Mouse (Mus musculus) limb, embryonic 14.5 days (tissue): ENCODE results near the gene Agbl3. TPM values are rescaled to one million over a fixed set of nuclear protein-coding genes. Genes with fewer than 3 reads are reported as not detected.

ENCODE experiments used
- ATAC-seq: fragments of 200-750 bp; cut with Nextera tagmentation; 2 replicates; pipeline ENCODE4 v1.8.0; 2017; ENCODE audit warnings: low read depth, moderate number of reproducible peaks, moderate TSS enrichment; ENCODE audit not compliant: low FRiP score
- DNase-seq: peaks from one replicate; pipeline ENCODE4 v3.0.0-alpha.2; 2015; ENCODE audit warnings: low spot score
- H3K27ac ChIP-seq: fragments of 300-500 bp; sonication (generic); replicated peaks from 2 replicates; pipeline ENCODE4 v1.5.1; 2014; ENCODE audit warnings: low read depth, mild to moderate bottlenecking, low read length, moderate library complexity, mixed read lengths
- H3K27me3 ChIP-seq: fragments of 300-500 bp; sonication (generic); 2 replicates; pipeline ENCODE4 v1.6.1; 2014; ENCODE audit warnings: low read length, mixed read lengths; ENCODE audit not compliant: control insufficient read depth, insufficient read depth
- H3K36me3 ChIP-seq: fragments of 300-500 bp; sonication (generic); 2 replicates; pipeline ENCODE4 v1.6.1; 2014; ENCODE audit warnings: mild to moderate bottlenecking, low read length, moderate library complexity, mixed read lengths; ENCODE audit not compliant: control insufficient read depth, insufficient read depth
- H3K4me1 ChIP-seq: fragments of 300-500 bp; sonication (generic); 2 replicates; pipeline ENCODE4 v1.6.1; 2014; ENCODE audit warnings: antibody characterized with exemption, low read length, mixed read lengths; ENCODE audit not compliant: control insufficient read depth, insufficient read depth
- H3K4me2 ChIP-seq: fragments of 300-500 bp; sonication (generic); replicated peaks from 2 replicates; pipeline ENCODE4 v1.6.1; 2014; ENCODE audit warnings: low read depth, mild to moderate bottlenecking, low read length, moderate library complexity; ENCODE audit not compliant: severe bottlenecking
- H3K4me3 ChIP-seq: fragments of 300-500 bp; sonication (generic); replicated peaks from 2 replicates; pipeline ENCODE4 v1.5.1; 2014; ENCODE audit warnings: low read length
- H3K9ac ChIP-seq: fragments of 300-500 bp; sonication (generic); 2 replicates; pipeline ENCODE4 v1.6.1; 2014; ENCODE audit warnings: mild to moderate bottlenecking, low read depth, low read length, moderate library complexity; ENCODE audit not compliant: severe bottlenecking
- H3K9me3 ChIP-seq: fragments of 300-500 bp; sonication (generic); 2 replicates; pipeline ENCODE4 v1.6.1; 2016; ENCODE audit warnings: low read length; ENCODE audit not compliant: control insufficient read depth
- POLR2A ChIP-seq: fragments of 200-500 bp; IDR thresholded peaks from 2 replicates; pipeline ENCODE4 v1.8.0; 2012; ENCODE audit warnings: inconsistent platforms, mild to moderate bottlenecking, moderate library complexity, borderline replicate concordance; ENCODE audit not compliant: insufficient read depth, insufficient read length; ENCODE audit errors: extremely low read depth
- WGBS: fragments of 180-500 bp; shearing (Covaris S2); extraction: QIAGEN DNeasy Blood & Tissue Kit; methylation state at CpG from one replicate; pipeline ENCODE4 v1.1.7; 2014; 5-methylcytosine and 5-hydroxymethylcytosine counted together
- polyA plus RNA-seq, 2 experiments: library from polyadenylated mRNA; depleted of rRNA in 1 of 2; stranded (reverse) in 1 of 2; unstranded in 1 of 2; fragments of >200 nt; fragmentation: Nextera tagmentation in 1 of 2; extraction: Ambion mirVana in 1 of 2; gene quantifications; 2 replicates each; pipeline versions ENCODE4 v1.2.1 to v1.2.3; 2012 to 2014

Agbl3 gene
- polyA plus RNA-seq, 2 experiments = 8.2 to 11.3 TPM

GRCm38 (mm10) chr6:34782493-34782892, 2.3 kb downstream of the Agbl3 start:
- no peak overlapping the region for H3K4me2 ChIP-seq
- no peak for TF ChIP-seq POLR2A
- DNase-seq (no peak), ATAC-seq (no peak)
- H3K27me3 ChIP-seq = no peaks in the 10 kb centered on the region
- WGBS = 82% methylated on average over 1 of the region's 1 CpGs
- no peaks in the 10 kb centered on the region for H3K9me3 ChIP-seq
- H3K36me3 ChIP-seq = peaks cover 5% of the 10 kb centered on the region; the same call in 1 of the 2 replicates
- no peaks in the 10 kb centered on the region for H3K4me1 ChIP-seq
- H3K9ac ChIP-seq = no peak overlapping the region
- no peak overlapping the region for H3K4me3 ChIP-seq
- no peak overlapping the region for H3K27ac ChIP-seq

- no peaks in the 10 kb centered on the region for H3K9me3 ChIP-seq
- no peaks in the 10 kb centered on the region for H3K27me3 ChIP-seq
- H3K9ac ChIP-seq = no peak overlapping the region
- no peaks in the 10 kb centered on the region for H3K4me1 ChIP-seq
- H3K4me3 ChIP-seq = no peak overlapping the region
- H3K27ac ChIP-seq = no peak overlapping the region
- no peak overlapping the region for H3K4me2 ChIP-seq
- DNase-seq (no peak), ATAC-seq (no peak)
- 70% methylated on average over 3 of the region's 3 CpGs for WGBS
- no peaks in the 10 kb centered on the region for H3K36me3 ChIP-seq
- TF ChIP-seq POLR2A = no peak
These were observed 16.6 kb downstream of the Agbl3 start for GRCm38 (mm10) chr6:34796881-34797280.

DNA sequence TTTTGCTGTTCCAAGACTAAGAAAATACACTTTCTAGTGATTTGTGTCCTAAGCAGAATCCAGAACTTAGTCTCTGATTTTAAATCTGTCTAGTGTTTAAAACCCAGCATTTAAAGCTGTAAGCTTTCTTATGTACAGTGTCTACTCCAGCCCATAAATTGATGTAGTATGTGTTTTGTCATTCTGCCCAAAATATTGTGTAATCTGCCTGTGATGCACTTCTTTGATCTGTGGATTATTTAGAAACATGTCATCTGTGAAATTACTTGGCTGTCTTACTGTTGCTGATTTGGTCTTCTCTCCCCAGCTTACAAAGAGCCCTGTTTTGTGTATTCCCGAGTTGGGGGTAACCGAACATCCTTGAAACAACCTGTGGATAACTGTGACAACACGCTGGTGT, 17.7 kb downstream of the Agbl3 start:
- 68% methylated on average over 3 of the region's 3 CpGs for WGBS
- H3K27me3 ChIP-seq = no peaks in the 10 kb centered on the region
- no peak overlapping the region for H3K4me2 ChIP-seq
- no peaks in the 10 kb centered on the region for H3K9me3 ChIP-seq
- no peaks in the 10 kb centered on the region for H3K4me1 ChIP-seq
- H3K27ac ChIP-seq = no peak overlapping the region
- no peak overlapping the region for H3K9ac ChIP-seq
- no peak overlapping the region for H3K4me3 ChIP-seq
- no peak for TF ChIP-seq POLR2A
- H3K36me3 ChIP-seq = no peaks in the 10 kb centered on the region
- DNase-seq = no peak
- no peak for ATAC-seq

GRCm38 (mm10) chr6:34805582-34805981, 25.4 kb downstream of the Agbl3 start:
- WGBS = 75% methylated on average over 2 of the region's 2 CpGs
- H3K4me3 ChIP-seq = no peak overlapping the region
- no peaks in the 10 kb centered on the region for H3K27me3 ChIP-seq
- TF ChIP-seq POLR2A = no peak
- no peaks in the 10 kb centered on the region for H3K4me1 ChIP-seq
- DNase-seq = no peak
- no peak overlapping the region for H3K4me2 ChIP-seq
- H3K27ac ChIP-seq = no peak overlapping the region
- no peaks in the 10 kb centered on the region for H3K36me3 ChIP-seq
- no peak overlapping the region for H3K9ac ChIP-seq
- no peak for ATAC-seq
- H3K9me3 ChIP-seq = no peaks in the 10 kb centered on the region

- no peak for TF ChIP-seq POLR2A
- WGBS = 90% methylated on average over 4 of the region's 4 CpGs
- no peak for DNase-seq
These were observed 30.4 kb downstream of the Agbl3 start for GRCm38 (mm10) chr6:34810651-34811050.

GRCm38 (mm10) chr6:34824406-34824805, 44.2 kb downstream of the Agbl3 start:
- ATAC-seq (no peak), DNase-seq (no peak)

More at GRCm38 (mm10) chr6:34810651-34811050, 30.4 kb downstream of the Agbl3 start:
- H3K36me3 ChIP-seq = no peaks in the 10 kb centered on the region
- H3K27ac ChIP-seq = no peak overlapping the region
- H3K4me3 ChIP-seq = no peak overlapping the region
- no peaks in the 10 kb centered on the region for H3K9me3 ChIP-seq
- no peak for ATAC-seq
- no peaks in the 10 kb centered on the region for H3K27me3 ChIP-seq
- no peaks in the 10 kb centered on the region for H3K4me1 ChIP-seq
- H3K4me2 ChIP-seq = no peak overlapping the region
- no peak overlapping the region for H3K9ac ChIP-seq

More at GRCm38 (mm10) chr6:34824406-34824805, 44.2 kb downstream of the Agbl3 start:
- no peak for TF ChIP-seq POLR2A
- 0 out of 2 replicates have a peak, but pooled peaks cover 5% of the 10 kb centered on the region for H3K9me3 ChIP-seq
- H3K36me3 ChIP-seq = no peaks in the 10 kb centered on the region
- H3K27me3 ChIP-seq = no peaks in the 10 kb centered on the region
- H3K4me2 ChIP-seq = no peak overlapping the region
- no peak overlapping the region for H3K9ac ChIP-seq
- no peaks in the 10 kb centered on the region for H3K4me1 ChIP-seq
- H3K4me3 ChIP-seq = no peak overlapping the region
- no peak overlapping the region for H3K27ac ChIP-seq
